Mouse (Mus musculus) limb, embryonic 11.5 days (tissue): ENCODE measurements around the gene Bicdl1. TPM values are rescaled to one million over a fixed set of nuclear protein-coding genes. Genes with fewer than 3 reads are reported as not detected.
A peak's percentile ranks its signal among the peaks of the same experiment; 100 is the strongest.

ENCODE experiments used
- ATAC-seq: fragments of 200-750 bp; cut with Nextera tagmentation; 2 replicates; pipeline ENCODE4 v1.8.0; 2017; ENCODE audit warnings: low read depth; ENCODE audit not compliant: insufficient number of reproducible peaks, low FRiP score, low TSS enrichment
- DNase-seq: peaks from one replicate; pipeline ENCODE4 v3.0.0-alpha.2; 2015; ENCODE audit warnings: low spot score
- H3K27ac ChIP-seq: fragments of 300-500 bp; sonication (generic); replicated peaks from 2 replicates; pipeline ENCODE4 v1.5.1; 2014; ENCODE audit warnings: low read depth, mild to moderate bottlenecking, low read length
- H3K27me3 ChIP-seq: fragments of 300-500 bp; sonication (generic); 2 replicates; pipeline ENCODE4 v1.6.1; 2014; ENCODE audit warnings: mild to moderate bottlenecking, low read length, mixed read lengths; ENCODE audit not compliant: control insufficient read depth, insufficient read depth
- H3K36me3 ChIP-seq: fragments of 300-500 bp; sonication (generic); 2 replicates; pipeline ENCODE4 v1.6.1; 2014; ENCODE audit warnings: mild to moderate bottlenecking, low read length, moderate library complexity, mixed read lengths; ENCODE audit not compliant: control insufficient read depth, insufficient read depth
- H3K4me1 ChIP-seq: fragments of 300-500 bp; sonication (generic); 2 replicates; pipeline ENCODE4 v1.6.1; 2014; ENCODE audit warnings: low read length, mixed read lengths; ENCODE audit not compliant: control insufficient read depth, insufficient read depth
- H3K4me2 ChIP-seq: fragments of 300-500 bp; sonication (generic); 2 replicates; pipeline ENCODE4 v1.6.1; 2014; ENCODE audit warnings: low read depth, mild to moderate bottlenecking, moderate library complexity; ENCODE audit not compliant: severe bottlenecking
- H3K4me3 ChIP-seq: fragments of 300-500 bp; sonication (generic); 2 replicates; pipeline ENCODE4 v1.5.1; 2014; ENCODE audit warnings: low read depth, low read length
- H3K9ac ChIP-seq: fragments of 300-500 bp; sonication (generic); 2 replicates; pipeline ENCODE4 v1.6.1; 2014; ENCODE audit warnings: mild to moderate bottlenecking, low read length
- H3K9me3 ChIP-seq: fragments of 300-500 bp; sonication (generic); 2 replicates; pipeline ENCODE4 v1.6.1; 2016; ENCODE audit warnings: low read length; ENCODE audit not compliant: control insufficient read depth
- WGBS: fragments of 180-500 bp; shearing (Covaris S2); extraction: QIAGEN DNeasy Blood & Tissue Kit; methylation state at CpG from one replicate; pipeline ENCODE4 v1.1.7; 2014; 5-methylcytosine and 5-hydroxymethylcytosine counted together
- polyA plus RNA-seq: library from polyadenylated mRNA; unstranded; fragments of >200 nt; fragmentation: Nextera tagmentation; extraction: Ambion mirVana; gene quantifications from 2 replicates; pipeline ENCODE4 v1.2.1, GENCODE M21; 2014

Gene Bicdl1
- polyA plus RNA-seq, 1 experiment from 2014 or later: 6.9 TPM

GRCm38 (mm10) chr5:115657234-115657633 is 74.2 kb downstream of the Bicdl1 start:
- H3K9ac ChIP-seq: no peak overlapping the region
- WGBS: 81% methylated on average over 1 of the region's 1 CpGs

DNA sequence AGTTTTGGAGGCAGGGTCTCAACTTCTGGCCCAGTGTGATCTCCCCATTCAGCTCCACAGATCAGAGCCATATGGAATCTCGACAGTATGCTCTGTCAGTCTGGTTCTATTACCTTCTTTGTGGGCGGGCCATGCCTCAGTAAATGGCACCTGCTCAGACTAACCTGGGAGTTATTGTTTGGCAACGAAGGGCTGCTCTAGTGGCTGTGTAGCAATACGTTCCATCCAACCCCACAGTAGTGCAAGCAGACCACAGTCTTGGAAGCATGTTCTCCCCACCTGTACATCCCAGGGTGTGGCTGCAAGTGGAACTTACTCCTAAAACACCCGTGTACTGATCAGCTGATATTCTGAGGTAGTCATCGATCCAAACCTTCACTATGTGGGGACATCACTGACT is 74.7 kb downstream of the Bicdl1 start:
- Histone ChIP-seq H3K9me3 (no peaks in the 10 kb centered on the region), H3K36me3 (no peaks in the 10 kb centered on the region), H3K27me3 (no peaks in the 10 kb centered on the region), H3K27ac (no peak overlapping the region), H3K9ac (no peak overlapping the region), H3K4me3 (no peak overlapping the region), H3K4me2 (no peak overlapping the region), H3K4me1 (peaks cover 5% of the 10 kb centered on the region)
- ATAC-seq (no peak), DNase-seq (no peak)
- 75% methylated on average over 6 of the region's 6 CpGs for WGBS

More at GRCm38 (mm10) chr5:115657234-115657633, 74.2 kb downstream of the Bicdl1 start:
- ATAC-seq (no peak), DNase-seq (no peak)
- Histone ChIP-seq H3K9me3 (no peaks in the 10 kb centered on the region), H3K4me1 (peaks cover 1% of the 10 kb centered on the region), H3K4me2 (no peak overlapping the region), H3K27me3 (no peaks in the 10 kb centered on the region), H3K36me3 (no peaks in the 10 kb centered on the region), H3K4me3 (no peak overlapping the region), H3K27ac (no peak overlapping the region)

- Histone ChIP-seq H3K4me3 (no peak overlapping the region), H3K4me2 (no peak overlapping the region), H3K36me3 (no peaks in the 10 kb centered on the region), H3K9ac (no peak overlapping the region), H3K4me1 (peaks cover 5% of the 10 kb centered on the region), H3K27me3 (no peaks in the 10 kb centered on the region), H3K9me3 (no peaks in the 10 kb centered on the region), H3K27ac (no peak overlapping the region)
- WGBS: 90% methylated on average over 12 of the region's 12 CpGs
- ATAC-seq: no peak
- DNase-seq: no peak
Measured at GRCm38 (mm10) chr5:115653776-115654175, 77.6 kb downstream of the Bicdl1 start.

DNA sequence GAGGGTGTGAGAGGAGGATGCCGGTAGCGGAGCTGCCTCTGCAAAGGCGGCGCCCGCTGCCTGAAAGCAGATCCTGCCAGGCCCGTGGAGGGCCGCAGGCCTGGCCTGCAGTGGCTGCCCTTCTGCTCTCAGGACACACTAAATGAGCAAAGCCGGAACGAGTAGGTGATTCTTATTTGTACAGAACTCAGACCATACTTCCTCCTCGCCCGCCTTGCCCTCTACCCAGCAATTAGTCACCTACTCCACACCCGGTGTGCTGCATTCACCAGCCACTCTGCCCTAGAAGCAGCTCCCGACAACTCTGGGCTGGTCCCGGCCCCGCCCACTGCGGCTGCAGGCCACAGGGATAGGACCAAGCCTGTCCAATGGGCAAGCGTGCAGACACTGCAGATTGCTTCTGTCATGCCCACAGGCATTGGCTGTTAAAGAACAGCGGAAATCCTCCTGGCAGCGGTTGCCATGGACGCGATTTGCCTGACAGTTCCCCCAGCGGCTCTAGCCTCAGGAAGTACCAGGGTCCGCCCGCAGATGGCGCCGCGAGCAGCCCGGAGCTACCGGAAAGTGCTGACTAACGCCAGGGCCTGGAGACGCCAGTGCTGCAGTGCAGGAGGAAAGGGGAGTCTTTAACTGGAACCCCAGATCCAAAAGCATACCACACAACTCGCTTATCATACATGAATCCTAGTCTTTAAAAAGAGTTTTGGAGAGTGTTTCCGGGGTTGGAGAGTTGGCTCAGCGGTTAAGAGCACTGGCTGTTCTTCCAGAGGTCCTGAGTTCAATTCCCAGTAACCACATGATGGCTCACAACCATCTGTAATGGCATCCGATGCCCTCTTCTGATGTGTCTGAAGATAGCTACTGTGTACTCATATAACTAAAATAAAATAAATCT is 78.5 kb downstream of the Bicdl1 start:
- Histone ChIP-seq H3K4me3 (peak overlapping the region; percentile 35), H3K27me3 (no peaks in the 10 kb centered on the region), H3K4me2 (peak overlapping the region; percentile 59), H3K27ac (no peak overlapping the region), H3K9ac (peak overlapping the region; percentile 56), H3K4me1 (peaks cover 5% of the 10 kb centered on the region), H3K36me3 (no peaks in the 10 kb centered on the region), H3K9me3 (no peaks in the 10 kb centered on the region)
- DNase-seq (peak; percentile 100), ATAC-seq (peak; percentile 99)
- WGBS: 4% methylated on average over 35 of the region's 35 CpGs

GRCm38 (mm10) chr5:115651821-115652220 is 79.6 kb downstream of the Bicdl1 start:
- Histone ChIP-seq H3K4me3 (no peak overlapping the region), H3K27me3 (no peaks in the 10 kb centered on the region), H3K27ac (no peak overlapping the region), H3K4me2 (peak overlapping the region; percentile 59; the same call in 1 of the 2 replicates), H3K4me1 (peaks cover 5% of the 10 kb centered on the region), H3K36me3 (no peaks in the 10 kb centered on the region), H3K9ac (no peak overlapping the region), H3K9me3 (no peaks in the 10 kb centered on the region)
- DNase-seq: no peak
- 88% methylated on average over 10 of the region's 10 CpGs for WGBS
- no peak for ATAC-seq

DNA sequence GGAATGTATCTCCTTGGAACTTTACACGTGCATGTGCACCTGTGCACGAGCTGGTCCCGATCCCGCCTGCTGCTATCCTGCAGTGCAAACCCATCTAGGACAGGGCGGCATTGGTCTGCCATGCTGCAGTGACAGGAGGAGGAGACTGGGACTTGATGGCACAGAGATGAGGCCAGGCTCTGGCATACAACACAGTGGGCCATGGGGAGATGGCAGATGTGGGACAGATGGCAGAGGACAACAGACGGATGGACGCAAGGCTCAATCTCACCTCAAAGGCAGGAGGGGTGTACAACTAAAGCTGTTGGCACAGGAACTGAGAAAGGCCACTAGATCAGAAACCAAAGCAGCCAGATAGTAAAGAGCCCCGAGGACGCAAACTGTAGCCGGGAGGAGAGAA is 80.5 kb downstream of the Bicdl1 start:
- Histone ChIP-seq H3K36me3 (peaks cover 4% of the 10 kb centered on the region), H3K4me3 (no peak overlapping the region), H3K4me2 (no peak overlapping the region), H3K27ac (no peak overlapping the region), H3K27me3 (no peaks in the 10 kb centered on the region), H3K9ac (no peak overlapping the region), H3K4me1 (peaks cover 5% of the 10 kb centered on the region), H3K9me3 (no peaks in the 10 kb centered on the region)
- 91% methylated on average over 10 of the region's 10 CpGs for WGBS
- ATAC-seq (no peak), DNase-seq (no peak)

- 88% methylated on average over 8 of the region's 8 CpGs for WGBS
- Histone ChIP-seq H3K4me1 (peaks cover 5% of the 10 kb centered on the region), H3K4me2 (no peak overlapping the region), H3K4me3 (no peak overlapping the region), H3K27ac (no peak overlapping the region), H3K36me3 (peaks cover 13% of the 10 kb centered on the region), H3K9ac (no peak overlapping the region), H3K27me3 (no peaks in the 10 kb centered on the region), H3K9me3 (no peaks in the 10 kb centered on the region)
- DNase-seq (no peak), ATAC-seq (no peak)
Measured at GRCm38 (mm10) chr5:115649699-115650098, 81.7 kb downstream of the Bicdl1 start.

- Histone ChIP-seq H3K9ac (no peak overlapping the region), H3K4me1 (peaks cover 5% of the 10 kb centered on the region), H3K9me3 (no peaks in the 10 kb centered on the region), H3K4me2 (no peak overlapping the region), H3K36me3 (peaks cover 19% of the 10 kb centered on the region), H3K27ac (no peak overlapping the region), H3K27me3 (no peaks in the 10 kb centered on the region), H3K4me3 (no peak overlapping the region)
- no peak for DNase-seq
- 84% methylated on average over 3 of the region's 3 CpGs for WGBS
- no peak for ATAC-seq
Measured at GRCm38 (mm10) chr5:115648876-115649275, 82.5 kb downstream of the Bicdl1 start.
